Mouse (Mus musculus): ENCODE measurements around the gene Slc5a9.
A peak's percentile ranks its signal among the peaks of the same experiment; 100 is the strongest.
"Not testable (repeated sequence)": the region's sequence is repeated elsewhere in the genome, so short reads cannot be mapped to it uniquely, and the experiment has no call there.

Slc5a9 gene

DNA sequence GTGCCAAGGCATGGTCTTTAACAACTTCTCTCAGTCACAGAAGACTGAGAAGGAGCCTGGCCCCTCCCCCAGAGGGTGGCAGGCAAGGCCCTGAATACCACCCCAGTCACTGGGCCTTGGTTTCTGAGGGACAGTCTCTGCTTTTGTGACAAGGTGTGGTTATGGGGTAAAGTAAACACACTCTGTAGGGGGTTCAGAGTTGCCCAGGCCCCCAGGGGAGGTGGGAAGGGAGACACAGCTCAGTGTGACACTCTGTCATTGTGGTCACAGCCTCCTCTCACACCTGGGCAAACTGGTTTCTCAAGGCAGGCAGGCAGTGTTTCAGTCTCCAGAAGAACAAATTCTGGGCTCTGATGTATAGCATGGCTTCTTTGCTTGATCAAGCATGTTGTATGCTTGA lies at the start of gene Slc5a9:
Gene Slc5a9, minus strand, starts transcription at position 144 of the 400 bp plus-strand sequence.
- no peak for DNase-seq (ENCODE audit: low spot score)

DNA sequence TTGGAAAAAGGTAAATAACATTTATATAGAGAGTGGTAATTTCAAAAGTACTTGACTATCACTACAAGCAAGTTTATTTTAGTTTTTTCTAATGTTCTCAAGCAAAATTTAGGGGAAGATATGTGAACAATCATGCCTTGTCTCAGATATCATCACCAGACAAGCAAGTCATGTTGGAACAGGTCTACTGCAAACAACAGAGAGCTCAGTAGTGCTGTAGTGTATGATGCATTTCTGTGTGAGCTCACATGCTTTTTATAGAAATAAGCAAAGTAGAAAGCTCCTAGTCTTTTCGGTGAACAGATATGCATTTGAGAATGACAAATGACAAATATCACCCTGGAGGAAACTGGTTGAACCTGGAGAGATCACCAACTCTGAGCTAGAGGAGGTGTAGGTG lies 16.4 kb upstream of the Slc5a9 start, which contains the start of gene Skint8:
Gene Skint8, plus strand, starts transcription at position 301 of the 400 bp plus-strand sequence.
- DNase-seq (ENCODE audit: low spot score), result no peak

DNA sequence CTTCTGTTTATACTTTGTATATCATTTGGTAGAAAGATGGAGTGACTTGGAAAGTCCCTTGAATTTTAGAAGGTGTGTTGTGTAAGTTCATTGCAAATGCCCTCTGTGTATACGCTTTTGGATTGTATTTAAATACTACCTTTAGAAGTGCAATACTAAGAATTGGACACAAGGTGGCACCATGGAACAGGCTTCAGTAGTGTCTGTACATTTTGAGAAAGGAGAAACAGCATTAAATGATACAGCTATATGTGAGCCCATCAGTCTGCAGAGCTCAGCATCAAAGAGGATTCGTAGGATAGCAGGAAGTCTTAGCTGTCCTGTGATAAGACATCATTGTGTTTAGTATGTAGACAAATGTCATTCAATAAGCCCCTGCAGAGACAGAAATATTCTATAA lies 5.2 kb upstream of the Slc5a9 start:
- DNase-seq (ENCODE audit: low spot score), result no peak

DNA sequence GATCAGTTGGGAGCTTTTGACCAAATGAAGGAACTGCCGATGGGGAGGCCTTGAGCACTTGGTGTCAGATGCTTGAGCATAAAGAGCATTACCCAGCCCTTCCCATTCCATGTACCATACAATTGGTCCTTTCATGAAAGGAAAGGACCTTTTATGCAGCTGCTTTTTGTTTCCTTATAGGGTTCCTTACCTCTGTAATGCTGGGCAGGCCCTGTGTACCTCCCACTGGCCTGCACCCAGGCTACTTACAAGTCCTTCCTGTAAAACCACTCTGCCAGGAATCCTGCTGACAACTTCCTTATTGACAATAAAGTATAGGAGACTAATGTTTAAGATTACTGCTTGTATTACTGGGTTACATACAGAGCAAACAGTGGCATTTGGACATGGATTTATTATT lies 1.2 kb downstream of the Slc5a9 start:
- no peak for DNase-seq (ENCODE audit: low spot score)

DNA sequence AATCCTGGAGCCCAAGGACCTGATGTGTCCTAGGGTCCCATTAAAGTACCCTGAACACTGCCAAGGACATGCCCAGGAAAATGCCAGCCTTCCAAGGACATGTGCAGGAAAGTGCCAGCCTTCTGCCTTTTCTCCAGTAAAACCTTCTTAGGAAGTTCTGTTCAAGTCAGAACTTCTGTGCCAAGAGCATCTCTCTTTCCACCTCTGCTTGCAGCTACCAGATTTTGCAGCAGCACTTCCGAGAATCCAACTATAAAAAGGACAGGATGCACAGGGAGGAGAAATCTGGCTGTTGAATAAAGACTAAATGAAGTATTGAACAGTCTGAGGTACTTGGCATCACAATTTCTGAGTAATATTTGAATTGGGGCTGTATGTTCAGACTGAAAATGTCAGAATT lies 2.2 kb downstream of the Slc5a9 start:
- DNase-seq (ENCODE audit: low spot score), result not testable (repeated sequence)

DNA sequence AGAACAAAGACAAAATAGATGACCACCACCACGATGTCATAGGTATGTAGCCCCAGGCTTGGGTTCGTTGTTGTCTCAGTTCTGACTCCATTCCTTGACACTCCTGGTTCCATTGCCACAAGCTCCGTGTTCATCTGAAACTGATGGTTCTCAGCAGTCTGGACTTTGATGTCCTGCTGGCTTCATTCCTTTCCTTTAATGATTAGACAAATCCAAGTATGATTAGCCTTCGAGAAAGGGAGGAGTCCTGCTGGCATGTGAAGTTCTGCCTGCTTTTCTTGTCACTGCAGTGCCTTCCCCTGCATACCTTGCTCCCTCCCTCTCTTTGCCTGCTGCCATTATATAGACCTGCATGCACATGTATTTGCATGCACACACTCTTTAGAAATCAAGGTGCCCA lies 4.2 kb downstream of the Slc5a9 start:
- DNase-seq (ENCODE audit: low spot score), result no peak

DNA sequence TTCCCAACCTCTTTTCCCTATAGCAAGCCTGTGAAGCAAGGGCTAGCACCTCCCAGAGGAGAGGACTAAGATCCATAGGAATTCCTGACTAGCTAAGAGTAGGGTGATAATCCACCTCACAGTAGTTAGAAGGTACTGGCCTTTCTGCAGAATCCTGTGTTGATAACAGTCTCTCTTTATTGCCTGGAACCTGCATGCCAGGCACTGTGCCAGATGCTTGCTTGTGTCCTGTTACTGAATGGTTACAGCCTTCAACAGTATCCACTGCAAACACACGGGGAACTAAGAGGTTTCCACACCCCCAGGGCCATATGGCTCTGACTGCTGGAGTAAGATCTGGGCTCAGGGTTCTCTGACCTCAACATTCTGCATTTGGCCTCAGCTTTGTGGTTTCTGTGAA lies 5.0 kb downstream of the Slc5a9 start:
- no peak for DNase-seq (ENCODE audit: low spot score)

DNA sequence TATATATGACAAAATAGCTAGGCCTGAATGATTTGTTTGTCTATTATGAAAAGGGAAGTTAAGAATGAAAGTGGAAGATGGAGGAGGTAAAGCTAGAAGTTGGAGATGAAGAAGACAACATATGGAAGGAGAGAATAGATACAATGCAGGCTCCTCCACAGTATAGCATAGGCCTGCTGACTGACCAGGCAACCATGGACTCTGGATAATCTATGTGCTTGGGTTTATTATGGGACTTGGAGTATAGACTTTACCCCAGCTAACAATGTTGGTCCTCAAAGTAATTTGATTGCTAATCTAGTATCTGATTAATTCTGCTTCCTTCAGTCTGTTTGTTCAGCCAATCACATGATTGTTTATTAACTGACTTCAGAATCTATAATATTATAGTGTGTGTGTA lies 10.6 kb downstream of the Slc5a9 start:
- DNase-seq (ENCODE audit: low spot score), result no peak

DNA sequence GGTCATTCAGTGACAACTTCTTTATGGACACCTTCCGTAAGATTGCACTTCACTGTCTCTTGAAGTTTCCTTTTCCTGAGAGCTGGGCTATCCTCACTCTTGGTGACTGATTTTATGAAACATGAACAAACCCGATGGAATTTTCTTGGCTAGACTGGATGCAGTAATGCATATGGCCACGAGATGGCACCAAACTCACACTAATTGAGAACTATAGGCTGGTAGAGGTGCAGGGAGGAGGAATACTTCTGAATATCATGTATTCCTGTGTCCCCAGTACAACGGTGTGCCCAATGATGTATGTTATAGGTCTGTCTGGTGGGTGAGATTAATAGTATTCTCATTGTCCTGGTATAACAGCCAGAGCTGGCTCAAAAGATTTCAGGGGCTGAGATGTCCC lies 16.1 kb downstream of the Slc5a9 start:
- peak; percentile 79 for DNase-seq (ENCODE audit: low spot score)

DNA sequence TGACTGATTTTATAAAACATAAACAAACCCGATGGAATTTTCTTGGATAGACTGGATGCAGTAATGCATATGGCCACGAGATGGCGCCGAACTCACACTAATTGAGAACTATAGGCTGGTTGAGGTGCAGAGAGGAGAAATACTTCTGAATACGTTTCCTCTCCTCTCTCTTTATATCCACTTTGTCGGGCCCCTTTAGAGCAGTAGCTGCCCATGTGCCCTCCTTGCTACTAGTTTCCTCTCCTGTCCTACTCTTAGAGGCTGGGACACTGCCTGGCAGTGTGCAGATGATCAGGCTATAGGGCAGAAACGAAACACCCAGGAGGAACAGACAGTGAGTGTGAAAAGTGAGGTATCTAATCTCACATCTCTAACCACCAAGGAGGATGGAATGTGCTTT lies 16.7 kb downstream of the Slc5a9 start:
- DNase-seq (ENCODE audit: low spot score), result peak; percentile 58

DNA sequence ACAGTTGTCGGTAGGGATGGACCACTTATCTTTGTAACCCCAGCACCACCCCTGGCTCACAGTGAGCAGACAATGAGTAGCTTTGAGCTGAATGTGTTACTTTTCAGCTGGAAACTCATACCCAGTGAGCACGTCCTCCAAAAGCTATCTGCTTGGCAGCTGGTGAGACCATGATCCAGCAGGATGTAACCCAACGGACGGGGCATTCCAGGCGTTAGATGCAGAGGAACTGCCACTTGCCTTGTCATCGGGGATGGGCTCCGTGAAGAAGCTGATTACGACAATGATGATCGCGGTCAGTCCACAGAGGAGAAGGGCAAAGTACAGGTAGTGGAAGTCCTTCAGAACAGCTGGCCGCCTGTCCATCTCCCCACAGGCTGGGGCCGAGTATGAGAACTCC lies 19.2 kb downstream of the Slc5a9 start:
- no peak for DNase-seq (ENCODE audit: low spot score)

DNA sequence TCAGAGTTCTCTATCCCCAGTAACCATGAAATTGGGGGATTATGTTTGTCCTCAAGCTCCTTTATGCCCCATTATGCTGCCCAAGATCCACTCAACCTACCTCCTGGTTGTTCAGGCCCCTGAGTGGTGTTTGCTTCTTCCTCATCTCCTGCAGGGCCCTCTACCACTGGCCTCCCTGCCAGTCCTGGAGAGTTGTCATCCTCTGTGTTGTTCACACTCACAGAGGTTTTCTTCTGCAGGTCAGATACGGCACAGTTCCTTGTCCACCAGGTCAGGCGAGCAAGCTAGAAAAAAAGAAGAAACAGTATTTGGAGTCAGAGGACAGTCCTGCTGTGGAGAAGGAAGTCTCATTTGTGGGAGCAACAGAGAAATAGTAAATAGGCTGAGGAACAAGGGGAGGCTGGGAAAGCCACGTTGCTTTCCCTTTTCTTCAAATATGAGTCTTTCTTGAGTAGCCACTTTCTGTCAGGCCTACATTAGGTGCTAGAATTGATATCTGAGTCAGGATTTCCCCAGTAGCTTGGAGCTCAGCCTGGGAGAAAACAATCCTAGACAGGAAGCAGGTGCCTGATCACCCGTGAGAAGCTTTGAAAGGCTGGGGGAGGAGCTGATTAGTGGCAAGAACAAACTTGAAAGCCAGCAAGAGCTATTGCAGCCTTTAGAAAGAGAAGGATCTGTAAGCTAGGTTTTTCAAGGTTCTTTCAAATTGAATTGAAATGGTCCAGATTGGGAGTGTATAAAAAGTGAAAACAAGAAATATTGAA lies 22.4 kb downstream of the Slc5a9 start:
- no peak for DNase-seq (ENCODE audit: low spot score)

DNA sequence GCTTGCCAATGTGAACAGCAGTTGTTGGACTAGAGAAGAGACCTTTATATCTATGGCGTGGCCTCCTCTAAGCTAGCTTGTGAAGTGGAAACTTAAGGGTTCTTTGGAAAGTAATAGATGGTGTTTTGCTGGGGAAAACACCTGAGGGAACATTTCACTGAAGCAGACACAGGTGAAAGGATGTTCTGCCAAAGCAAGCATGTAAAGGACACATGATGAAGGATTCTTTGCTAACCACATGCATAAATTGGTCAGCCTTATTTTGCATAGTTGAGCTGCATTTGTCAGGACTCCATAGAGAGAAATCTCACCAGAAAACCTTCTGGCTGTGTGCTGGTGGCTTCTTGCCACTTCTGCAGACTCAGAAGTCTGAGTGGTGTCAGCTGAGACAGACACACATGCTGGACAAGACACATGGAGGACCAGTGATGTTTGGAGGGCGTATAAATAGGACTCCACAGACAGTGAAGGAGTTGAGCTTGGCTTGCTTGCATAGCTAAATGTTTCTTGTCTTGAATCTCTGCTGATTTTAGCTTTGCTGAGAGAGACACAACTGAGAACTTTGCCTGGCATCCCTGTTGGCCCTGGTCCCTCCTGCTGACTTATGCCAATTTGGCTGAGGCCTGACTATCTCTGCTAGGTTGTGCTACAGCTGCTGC lies 34.8 kb downstream of the Slc5a9 start:
- DNase-seq (ENCODE audit: low spot score), result no peak

DNA sequence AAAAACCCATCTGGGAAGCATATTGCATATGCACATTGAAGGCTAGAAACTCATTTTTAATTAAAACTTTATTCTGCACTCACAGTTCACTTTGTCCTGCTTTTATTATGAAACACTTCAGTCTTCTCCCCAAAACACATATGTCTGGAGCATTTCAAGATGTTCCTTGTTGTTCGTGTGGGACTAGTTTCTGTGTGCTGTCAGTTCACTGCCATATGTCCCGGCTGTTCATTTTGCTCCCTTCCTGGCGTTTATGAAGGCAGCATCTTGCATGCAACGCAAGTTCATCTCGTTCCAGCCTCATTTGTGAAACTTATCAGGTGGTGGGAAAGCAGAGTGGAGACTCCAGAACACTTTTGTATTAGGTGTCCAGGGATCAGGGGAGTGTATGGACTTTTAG lies 36.0 kb downstream of the Slc5a9 start:
- no peak for DNase-seq (ENCODE audit: low spot score)

DNA sequence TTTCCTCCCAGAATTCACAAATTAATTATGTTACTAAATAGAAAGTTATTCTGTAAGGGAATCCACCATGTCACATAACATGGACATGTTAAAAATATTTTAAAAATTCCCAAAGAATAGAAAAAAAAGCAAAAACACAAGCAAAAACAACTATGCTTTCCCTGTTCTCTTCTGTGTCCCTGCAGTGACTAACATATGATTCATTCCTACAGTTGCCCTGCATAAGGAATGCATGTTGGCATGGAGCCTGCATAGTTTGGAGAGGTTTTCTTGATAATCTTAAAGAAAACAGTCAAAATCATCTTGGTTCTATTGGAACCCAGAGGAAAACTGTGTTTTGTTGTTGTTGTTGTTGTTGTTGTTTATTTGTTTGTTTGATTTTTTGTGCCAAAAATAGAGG lies 50.1 kb downstream of the Slc5a9 start:
- no peak for DNase-seq (ENCODE audit: low spot score)

DNA sequence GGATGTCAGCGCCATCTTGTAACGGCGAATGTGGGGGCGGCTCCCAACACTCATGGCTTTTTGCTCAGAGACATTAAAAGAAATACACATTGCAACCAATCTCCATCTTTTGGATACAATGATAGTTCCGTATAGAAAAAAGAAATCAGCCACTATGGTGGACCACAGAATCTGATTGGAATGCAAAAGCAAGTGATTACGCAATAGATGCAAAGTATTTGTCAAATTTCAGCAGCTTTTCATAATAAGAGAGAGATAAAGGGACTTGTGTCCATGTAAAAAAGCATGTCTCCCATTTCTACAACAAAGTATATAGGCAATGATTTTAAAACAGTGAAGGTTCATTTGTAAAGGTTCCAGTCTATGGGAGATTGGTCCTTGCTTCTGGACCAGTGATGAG lies 63.8 kb downstream of the Slc5a9 start:
- no peak for DNase-seq (ENCODE audit: low spot score)

All from ovary, postnatal 14 days (tissue).